Mouse (Mus musculus) midbrain, postnatal 0 days (tissue): ENCODE results near the gene Hoxc11. TPM values are rescaled to one million over a fixed set of nuclear protein-coding genes. Genes with fewer than 3 reads are reported as not detected.

Source experiments
- ATAC-seq: fragments of 200-750 bp; cut with Nextera tagmentation; 2 replicates; pipeline ENCODE4 v1.8.0; 2017; ENCODE audit warnings: moderate number of reproducible peaks, mild to moderate bottlenecking, moderate TSS enrichment, moderate library complexity; ENCODE audit not compliant: low FRiP score
- DNase-seq: peaks from one replicate; pipeline ENCODE4 v3.0.0-alpha.2; 2015; ENCODE audit warnings: low spot score
- H3K27ac ChIP-seq: fragments of 300-500 bp; sonication (generic); 2 replicates; pipeline ENCODE4 v1.5.1; 2014; ENCODE audit warnings: low read depth, mild to moderate bottlenecking, low read length, mixed read lengths
- H3K27me3 ChIP-seq: fragments of 300-500 bp; sonication (generic); 2 replicates; pipeline ENCODE4 v1.6.1; 2014; ENCODE audit warnings: low read length, control low read depth, mixed read lengths; ENCODE audit not compliant: insufficient read depth
- H3K36me3 ChIP-seq: fragments of 300-500 bp; sonication (generic); 2 replicates; pipeline ENCODE4 v1.6.1; 2014; ENCODE audit warnings: low read length, control low read depth, mixed read lengths; ENCODE audit not compliant: insufficient read depth
- H3K4me1 ChIP-seq: fragments of 300-500 bp; sonication (generic); 2 replicates; pipeline ENCODE4 v1.6.1; 2014; ENCODE audit warnings: mild to moderate bottlenecking, control low read depth, antibody characterized with exemption, low read length, mixed read lengths; ENCODE audit not compliant: insufficient read depth
- H3K4me2 ChIP-seq: fragments of 300-500 bp; sonication (generic); 2 replicates; pipeline ENCODE4 v1.6.1; 2014; ENCODE audit warnings: low read depth, mild to moderate bottlenecking, low read length, mixed read lengths; ENCODE audit not compliant: poor library complexity, severe bottlenecking
- H3K4me3 ChIP-seq: fragments of 300-500 bp; sonication (generic); 2 replicates; pipeline ENCODE4 v1.5.1; 2014; ENCODE audit warnings: low read depth, mild to moderate bottlenecking, low read length, moderate library complexity
- H3K9ac ChIP-seq: fragments of 300-500 bp; sonication (generic); replicated peaks from 2 replicates; pipeline ENCODE4 v1.6.1; 2014; ENCODE audit warnings: mild to moderate bottlenecking, low read length, moderate library complexity, mixed read lengths; ENCODE audit not compliant: poor library complexity, severe bottlenecking
- H3K9me3 ChIP-seq: fragments of 300-500 bp; sonication (generic); 2 replicates; pipeline ENCODE4 v1.6.1; 2016; ENCODE audit warnings: low read length, control low read depth
- CTCF ChIP-seq: IDR thresholded peaks from 2 replicates; pipeline ENCODE4 v1.5.1; 2016; ENCODE audit warnings: antibody characterized with exemption, mild to moderate bottlenecking
- WGBS: fragments of 180-500 bp; shearing (Covaris S2); extraction: QIAGEN DNeasy Blood & Tissue Kit; methylation state at CpG from one replicate; pipeline ENCODE4 v1.1.7; 2014; 5-methylcytosine and 5-hydroxymethylcytosine counted together
- polyA plus RNA-seq: library from polyadenylated mRNA; unstranded; fragments of >200 nt; fragmentation: Nextera tagmentation; extraction: Ambion mirVana; gene quantifications from 2 replicates; pipeline ENCODE4 v1.2.1, GENCODE M21; 2015
- total RNA-seq: library from RNA; depleted of rRNA; stranded (reverse); fragments of >200 nt; gene quantifications from 2 replicates; pipeline ENCODE4 v1.2.3, GENCODE M21; 2014

Gene Hoxc11
- total and polyA plus RNA-seq, 2 experiments from 2014 or later = not detected

DNA sequence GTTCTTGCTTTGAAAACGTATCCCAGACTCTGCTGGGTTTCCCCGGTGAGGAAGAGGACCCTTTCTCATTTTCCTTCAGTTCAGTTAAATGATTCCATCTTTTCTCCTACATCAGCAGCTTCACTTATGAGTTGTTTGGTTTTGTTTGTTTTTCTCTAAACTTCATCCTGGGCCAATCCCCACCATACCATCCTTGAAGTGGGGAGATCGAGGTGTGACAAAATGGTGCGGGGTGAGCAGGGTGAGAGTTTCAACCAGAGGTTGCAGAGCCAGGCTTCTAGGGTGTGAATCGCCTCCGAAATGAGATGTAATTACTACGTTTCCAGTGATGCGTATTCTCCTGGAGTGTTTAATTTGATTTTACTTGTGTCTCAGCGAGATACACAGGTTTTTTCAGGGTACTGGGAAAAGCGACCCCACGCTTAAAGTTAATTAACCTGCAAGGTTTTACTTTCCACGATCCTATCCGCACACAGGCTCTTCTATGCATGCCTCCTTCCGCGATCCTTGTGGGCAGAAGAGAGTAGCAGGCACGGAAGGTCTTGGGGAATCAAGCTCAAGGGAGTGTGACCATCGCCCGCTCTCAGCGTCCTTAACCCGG is 36.2 kb upstream of the Hoxc11 start:
- no peak for DNase-seq

DNA sequence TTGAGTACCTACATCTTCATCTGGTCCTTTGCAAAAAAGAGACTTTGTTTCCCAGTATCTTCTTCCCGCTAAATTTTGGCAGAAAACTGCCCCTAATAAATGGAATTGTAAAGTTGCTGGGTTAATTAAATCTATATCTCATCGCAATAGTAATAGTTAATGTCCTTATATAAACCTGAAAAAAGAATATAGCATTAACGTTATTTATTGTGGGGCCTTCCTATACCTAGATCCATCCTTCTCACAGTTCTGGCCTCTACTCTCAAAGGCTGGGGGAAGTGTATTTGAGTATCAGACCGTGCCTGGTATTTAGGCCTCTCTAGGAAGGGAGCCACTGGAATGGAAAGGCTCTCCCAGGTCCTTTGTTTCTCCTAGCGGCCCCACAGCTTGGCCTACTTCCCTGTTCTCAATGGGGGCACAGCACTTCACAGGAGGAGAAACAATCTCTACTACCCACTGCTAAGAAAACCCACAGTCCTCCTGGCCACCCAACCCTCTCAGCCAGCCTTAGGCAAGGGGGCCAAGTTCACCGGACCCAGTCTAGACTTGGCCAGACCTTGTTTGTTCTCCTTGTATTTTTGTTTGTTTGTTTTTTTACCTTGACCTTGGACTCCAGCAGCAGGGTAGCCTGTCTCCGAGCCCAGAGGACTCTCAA is 35.5 kb upstream of the Hoxc11 start:
- 3% methylated on average over 7 of the region's 7 CpGs for WGBS
- no peaks in the 10 kb centered on the region for H3K4me1 ChIP-seq
- ATAC-seq = no peak

More for the DNA sequence above, 36.2 kb upstream of the Hoxc11 start:
- WGBS = 1% methylated on average over 20 of the region's 20 CpGs
- Histone ChIP-seq H3K4me3 (no peak overlapping the region), H3K27ac (no peak overlapping the region), H3K27me3 (peaks cover 93% of the 10 kb centered on the region), H3K9ac (no peak overlapping the region), H3K9me3 (no peaks in the 10 kb centered on the region), H3K36me3 (no peaks in the 10 kb centered on the region), H3K4me1 (no peaks in the 10 kb centered on the region), H3K4me2 (no peak overlapping the region)
- TF ChIP-seq CTCF = no peak
- ATAC-seq = no peak

DNA sequence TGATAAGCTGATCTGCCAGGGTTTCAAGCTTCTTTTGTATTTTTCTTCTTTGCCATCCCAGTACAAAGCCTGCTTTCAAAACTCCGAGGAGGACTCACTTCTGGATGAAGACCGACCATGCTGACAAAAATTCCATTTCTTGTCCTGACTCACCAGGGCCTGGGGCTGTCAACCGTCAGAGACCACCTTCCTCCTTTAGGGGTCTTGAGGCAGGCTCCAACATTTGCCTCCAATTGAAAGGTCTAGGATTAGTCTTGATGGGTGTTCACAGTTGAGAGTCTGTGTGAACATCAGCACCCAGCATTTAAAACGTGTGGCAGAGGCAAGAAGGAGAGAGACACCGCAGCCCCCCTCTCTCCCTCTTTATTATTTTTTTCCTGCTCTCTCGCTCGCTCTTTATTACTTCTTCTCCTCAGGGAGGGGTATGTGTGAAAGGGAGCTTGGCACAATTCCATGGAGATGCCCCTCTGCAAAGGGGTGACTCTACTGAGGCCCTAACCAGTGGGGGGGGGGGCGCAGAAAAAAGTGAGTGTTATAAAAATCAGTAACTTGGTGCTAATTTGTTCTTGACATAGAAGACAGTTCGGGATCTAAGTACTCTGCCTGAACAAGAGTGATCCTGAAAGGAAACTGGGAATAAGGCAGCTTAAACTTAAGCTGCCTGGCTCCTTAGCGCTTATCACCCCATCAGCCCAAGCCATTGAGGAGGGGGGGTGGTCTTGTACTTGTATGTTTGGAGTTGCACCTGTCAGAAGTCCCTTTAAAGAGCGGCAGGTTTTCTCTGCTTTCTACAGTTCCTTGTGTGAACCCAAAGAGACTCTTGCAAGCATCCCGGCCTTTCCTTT is 34.7 kb upstream of the Hoxc11 start:
- ATAC-seq = no peak
- no peaks in the 10 kb centered on the region for H3K4me1 ChIP-seq
- H3K36me3 ChIP-seq = no peaks in the 10 kb centered on the region
- H3K4me2 ChIP-seq = no peak overlapping the region
- TF ChIP-seq CTCF = no peak
- no peak overlapping the region for H3K4me3 ChIP-seq
- 7% methylated on average over 12 of the region's 12 CpGs for WGBS
- no peak overlapping the region for H3K27ac ChIP-seq
- peaks cover 93% of the 10 kb centered on the region for H3K27me3 ChIP-seq
- H3K9me3 ChIP-seq = no peaks in the 10 kb centered on the region
- no peak for DNase-seq
- H3K9ac ChIP-seq = no peak overlapping the region

More for the DNA sequence above, 35.5 kb upstream of the Hoxc11 start:
- Histone ChIP-seq H3K9ac (no peak overlapping the region), H3K4me3 (no peak overlapping the region), H3K4me2 (no peak overlapping the region), H3K9me3 (no peaks in the 10 kb centered on the region), H3K36me3 (no peaks in the 10 kb centered on the region), H3K27ac (no peak overlapping the region), H3K27me3 (peaks cover 93% of the 10 kb centered on the region)
- no peak for DNase-seq
- no peak for TF ChIP-seq CTCF

DNA sequence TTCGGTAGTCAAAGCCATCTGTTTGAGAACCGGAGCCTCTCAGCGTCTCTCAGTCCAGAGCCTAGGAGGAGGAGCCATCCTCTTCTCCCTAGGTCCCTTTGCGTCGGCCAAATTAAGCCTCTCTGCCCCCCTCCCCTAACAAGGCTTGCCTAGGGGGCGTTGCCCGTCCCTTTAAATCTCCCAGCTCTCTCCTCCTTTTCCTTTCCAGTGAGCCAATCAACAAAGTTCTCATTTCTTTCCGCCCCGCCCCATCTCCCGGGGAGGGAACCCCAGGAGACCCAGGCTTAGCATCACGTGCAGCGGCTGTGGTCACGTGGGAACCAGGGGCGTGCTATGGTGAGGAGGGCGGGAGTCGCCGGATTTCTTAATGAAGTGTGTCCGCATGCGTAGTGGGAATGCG is 33.6 kb upstream of the Hoxc11 start:
- Histone ChIP-seq H3K4me2 (peak overlapping the region; percentile 22; the same call in 1 of the 2 replicates), H3K27me3 (peaks cover 92% of the 10 kb centered on the region), H3K4me3 (no peak overlapping the region), H3K36me3 (no peaks in the 10 kb centered on the region), H3K27ac (no peak overlapping the region), H3K9ac (no peak overlapping the region), H3K9me3 (no peaks in the 10 kb centered on the region), H3K4me1 (no peaks in the 10 kb centered on the region)
- WGBS = 0% methylated on average over 16 of the region's 20 CpGs
- no peak for DNase-seq
- ATAC-seq = no peak
- TF ChIP-seq CTCF = no peak

DNA sequence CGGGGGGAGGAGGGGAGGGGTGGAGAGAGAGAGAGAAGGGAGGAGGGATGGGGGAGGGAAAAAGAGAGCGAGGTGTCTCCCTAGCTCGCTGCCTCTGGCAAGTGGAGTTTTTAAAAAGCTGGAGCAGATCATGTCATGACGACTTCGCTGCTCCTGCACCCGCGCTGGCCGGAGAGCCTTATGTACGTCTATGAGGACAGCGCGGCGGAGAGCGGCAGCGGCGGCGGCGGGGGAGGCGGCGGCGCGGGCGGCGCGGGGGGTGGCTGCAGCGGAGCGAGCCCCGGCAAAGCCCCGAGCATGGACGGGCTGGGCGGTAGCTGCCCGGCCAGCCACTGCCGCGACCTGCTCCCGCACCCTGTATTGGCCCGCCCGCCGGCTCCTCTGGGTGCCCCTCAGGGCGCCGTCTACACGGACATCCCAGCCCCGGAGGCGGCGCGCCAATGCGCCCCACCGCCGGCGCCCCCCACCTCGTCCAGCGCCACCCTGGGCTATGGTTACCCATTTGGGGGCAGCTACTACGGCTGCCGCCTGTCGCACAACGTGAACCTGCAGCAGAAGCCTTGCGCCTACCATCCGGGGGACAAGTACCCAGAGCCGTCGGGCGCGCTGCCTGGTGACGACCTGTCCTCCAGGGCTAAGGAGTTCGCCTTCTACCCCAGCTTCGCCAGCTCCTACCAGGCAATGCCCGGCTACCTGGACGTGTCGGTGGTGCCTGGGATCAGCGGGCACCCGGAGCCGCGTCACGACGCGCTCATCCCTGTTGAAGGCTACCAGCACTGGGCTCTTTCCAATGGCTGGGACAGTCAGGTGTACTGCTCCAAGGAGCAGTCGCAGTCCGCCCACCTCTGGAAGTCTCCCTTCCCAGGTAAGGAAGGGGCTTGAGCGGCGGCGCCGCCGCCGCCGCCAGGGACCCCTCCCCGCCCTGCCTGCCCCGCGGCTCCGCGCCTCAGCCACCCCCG is 32.9 kb upstream of the Hoxc11 start, which contains the start of gene Hoxc13:
Hoxc13 (plus strand) TSS at position 51 of the 959 bp plus-strand sequence.
- H3K9me3 ChIP-seq = no peaks in the 10 kb centered on the region
- no peak within 1 kb of the TSS for H3K27ac ChIP-seq
- no peak within 1 kb of the TSS for H3K9ac ChIP-seq
- under 1% methylated on average over 68 of the region's 88 CpGs for WGBS
- H3K4me1 ChIP-seq = no peaks in the 10 kb centered on the region
- TF ChIP-seq CTCF = no peak
- peaks cover 92% of the 10 kb centered on the region for H3K27me3 ChIP-seq
- H3K4me2 ChIP-seq = peak within 1 kb of the TSS; percentile 22; the same call in 1 of the 2 replicates
- ATAC-seq (no peak), DNase-seq (no peak)
- no peaks in the 10 kb centered on the region for H3K36me3 ChIP-seq
- 0 out of 2 replicates have a peak within 1 kb of the TSS, but pooled peaks have one; percentile 5 for H3K4me3 ChIP-seq
